Mouse (Mus musculus) testis, adult 2 months (tissue): ENCODE measurements around the gene Mcrip1. TPM values are rescaled to one million over a fixed set of nuclear protein-coding genes. Genes with fewer than 3 reads are reported as not detected.
"Not testable (repeated sequence)": the region's sequence is repeated elsewhere in the genome, so short reads cannot be mapped to it uniquely, and the experiment has no call there.

ENCODE experiments used
- H3K27ac ChIP-seq: fragments of 200-500 bp; 2 replicates; pipeline ENCODE4 v1.5.1; 2012; ENCODE audit warnings: low read depth, low read length; ENCODE audit not compliant: control insufficient read depth, insufficient read depth
- H3K27me3 ChIP-seq: fragments of 200-500 bp; 2 replicates; pipeline ENCODE4 v1.6.1; 2012; ENCODE audit warnings: mild to moderate bottlenecking, low read length, moderate library complexity; ENCODE audit not compliant: control insufficient read depth, insufficient read depth
- H3K36me3 ChIP-seq: fragments of 200-500 bp; 2 replicates; pipeline ENCODE4 v1.6.1; 2012; ENCODE audit warnings: mild to moderate bottlenecking, low read length; ENCODE audit not compliant: control insufficient read depth, insufficient read depth
- H3K4me1 ChIP-seq: fragments of 200-500 bp; 2 replicates; pipeline ENCODE4 v1.6.1; 2012; ENCODE audit warnings: low read length; ENCODE audit not compliant: control insufficient read depth, insufficient read depth
- H3K4me3 ChIP-seq: fragments of 200-500 bp; 2 replicates; pipeline ENCODE4 v1.5.1; 2012; ENCODE audit warnings: low read depth, mild to moderate bottlenecking, low read length, moderate library complexity, mixed read lengths; ENCODE audit not compliant: control insufficient read depth
- CTCF ChIP-seq: fragments of 200-500 bp; IDR thresholded peaks from 2 replicates; pipeline ENCODE4 v1.5.1; 2012; ENCODE audit warnings: low read depth, mild to moderate bottlenecking, inconsistent platforms, low read length, moderate library complexity; ENCODE audit not compliant: control insufficient read depth, insufficient read depth, insufficient replicate concordance
- POLR2A ChIP-seq: fragments of 200-500 bp; IDR thresholded peaks from 2 replicates; pipeline ENCODE4 v1.6.1; 2012; ENCODE audit warnings: low read depth, mild to moderate bottlenecking, inconsistent platforms, low read length, moderate library complexity; ENCODE audit not compliant: control insufficient read depth
- polyA plus RNA-seq: library from polyadenylated mRNA; depleted of rRNA; stranded (reverse); fragments of >200 nt; gene quantifications from 2 replicates; pipeline ENCODE4 v1.2.3, GENCODE M21; 2012

Mcrip1 gene
- polyA plus RNA-seq, 1 experiment, result 196 TPM

DNA sequence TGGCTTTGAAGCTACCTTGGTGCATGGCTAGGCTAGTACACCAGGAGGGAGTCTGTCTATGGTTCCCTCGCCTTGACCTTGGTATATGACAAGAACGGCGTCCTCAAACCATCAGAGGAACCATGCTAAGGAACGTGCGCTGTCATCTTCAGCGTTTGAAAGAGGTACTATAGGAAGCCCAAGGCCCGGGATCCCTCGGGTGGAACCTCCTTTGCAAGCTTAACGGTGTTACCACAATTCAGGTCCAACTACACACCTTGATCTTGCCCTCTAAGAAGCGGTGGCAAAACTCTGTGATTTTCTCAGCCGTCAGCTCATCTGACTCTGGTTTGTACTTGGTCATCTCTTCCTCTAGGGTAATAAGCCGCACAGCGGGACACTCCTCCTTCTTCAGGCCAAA is 13.4 kb upstream of the Mcrip1 start:
- Histone ChIP-seq H3K4me3 (no peak overlapping the region), H3K36me3 (peaks cover 4% of the 10 kb centered on the region), H3K27me3 (no peaks in the 10 kb centered on the region), H3K27ac (no peak overlapping the region), H3K4me1 (no peaks in the 10 kb centered on the region)
- no peak for TF ChIP-seq CTCF
- no peak for TF ChIP-seq POLR2A

DNA sequence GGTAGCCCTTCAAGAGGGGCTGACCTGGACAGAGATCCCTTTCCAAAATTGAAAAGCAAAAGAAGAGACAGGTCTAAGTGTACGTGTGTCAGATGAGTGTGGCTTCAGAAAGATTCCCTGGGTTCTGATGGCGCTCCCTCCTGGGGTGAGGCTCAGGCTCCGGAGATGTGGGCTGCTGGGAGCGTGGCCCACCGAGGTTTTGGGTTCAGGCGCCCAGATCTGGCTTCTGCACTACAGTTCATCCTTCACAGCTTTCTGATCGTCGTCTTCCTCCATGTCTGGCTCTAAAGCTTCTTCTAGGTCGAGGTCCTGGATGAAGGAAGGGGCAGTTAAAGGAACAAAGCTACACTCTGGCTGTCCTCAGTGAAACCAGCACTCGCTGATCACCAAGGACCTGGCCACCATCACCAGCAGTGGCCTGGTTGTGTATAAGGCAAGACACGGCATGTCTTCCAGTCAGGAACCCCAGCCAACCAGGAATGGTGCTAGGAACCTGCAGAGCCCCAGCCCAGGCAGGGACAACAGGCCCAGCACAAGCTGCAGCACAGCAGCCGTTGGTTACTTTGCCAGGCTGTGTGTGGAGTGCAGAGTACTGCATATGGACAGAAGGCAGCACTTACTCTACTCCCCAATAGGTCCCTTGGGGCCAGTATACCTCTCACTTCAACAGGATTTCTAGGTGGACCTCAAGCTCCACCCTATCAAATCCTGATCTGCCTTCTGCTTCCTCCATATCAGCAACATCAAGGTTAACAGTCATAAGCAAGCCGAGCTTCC is 11.6 kb upstream of the Mcrip1 start:
- TF ChIP-seq CTCF (no peak), POLR2A (no peak)
- Histone ChIP-seq H3K27ac (no peak overlapping the region), H3K27me3 (no peaks in the 10 kb centered on the region), H3K36me3 (peaks cover 4% of the 10 kb centered on the region), H3K4me3 (no peak overlapping the region), H3K4me1 (no peaks in the 10 kb centered on the region)

DNA sequence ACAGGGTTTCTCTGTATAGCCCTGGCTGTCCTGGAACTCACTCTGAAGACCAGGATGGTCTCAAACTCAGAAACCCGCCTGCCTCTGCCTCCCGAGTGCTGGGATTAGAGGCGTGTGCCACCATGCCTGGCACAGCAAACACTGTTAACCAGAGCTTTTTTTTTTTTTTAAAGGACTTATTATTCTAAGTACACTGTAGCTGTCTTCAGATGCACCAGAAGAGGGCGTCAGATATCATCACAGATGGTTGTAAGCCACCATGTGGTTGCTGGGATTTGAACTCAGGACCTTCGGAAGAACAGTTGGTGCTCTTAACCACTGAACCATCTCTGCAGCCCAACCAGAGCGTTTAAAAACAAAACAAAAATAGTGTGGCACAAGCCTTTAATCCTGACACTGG is 9.3 kb upstream of the Mcrip1 start:
- not testable (repeated sequence) for H3K4me3 ChIP-seq, H3K36me3 ChIP-seq, H3K27me3 ChIP-seq, H3K27ac ChIP-seq, H3K4me1 ChIP-seq

DNA sequence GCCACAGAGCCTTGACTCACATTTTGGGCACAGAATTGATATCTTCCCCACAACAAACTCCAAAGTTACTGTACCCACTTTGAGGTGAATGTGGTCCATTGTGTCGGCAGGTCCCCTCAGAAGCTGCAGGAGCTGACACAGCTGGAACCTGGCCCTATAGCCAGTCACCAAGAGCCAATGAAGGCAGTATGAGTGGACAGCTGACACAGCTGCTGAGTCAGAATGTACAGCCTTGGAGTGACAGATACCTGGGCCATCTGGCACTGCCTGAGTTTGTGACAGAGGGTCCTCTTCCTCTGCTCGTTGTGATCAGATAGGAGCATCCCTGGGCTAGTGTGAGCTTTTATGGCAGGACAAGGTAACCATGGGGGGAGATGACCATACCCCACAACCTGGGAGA is 5.7 kb upstream of the Mcrip1 start:
- TF ChIP-seq POLR2A (no peak), CTCF (no peak)
- Histone ChIP-seq H3K36me3 (no peaks in the 10 kb centered on the region), H3K27me3 (no peaks in the 10 kb centered on the region), H3K27ac (no peak overlapping the region), H3K4me1 (peaks cover 4% of the 10 kb centered on the region; the same call in 1 of the 2 replicates), H3K4me3 (no peak overlapping the region)

DNA sequence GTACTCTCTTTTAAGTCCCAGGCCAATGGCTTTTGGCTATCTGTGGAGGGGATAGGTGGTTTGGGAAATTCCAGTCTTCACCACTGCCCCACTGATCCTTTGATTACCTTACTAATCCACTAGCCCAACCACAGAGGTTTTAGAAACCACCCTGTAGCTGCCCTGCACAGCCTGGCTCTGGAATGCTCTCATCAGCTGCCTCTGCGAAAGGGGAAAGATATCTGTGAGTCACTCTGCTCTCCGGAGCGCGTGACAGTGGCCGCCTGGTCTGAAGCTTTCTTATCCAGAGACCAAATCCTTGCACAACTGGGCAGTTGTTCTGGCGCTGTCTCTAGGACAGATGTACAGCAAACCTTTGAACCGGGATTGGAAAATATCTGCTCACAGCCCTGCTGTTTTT is 5.3 kb upstream of the Mcrip1 start:
- no peak for TF ChIP-seq POLR2A
- no peak for TF ChIP-seq CTCF
- Histone ChIP-seq H3K27ac (no peak overlapping the region), H3K4me1 (peaks cover 7% of the 10 kb centered on the region), H3K4me3 (no peak overlapping the region), H3K36me3 (no peaks in the 10 kb centered on the region), H3K27me3 (no peaks in the 10 kb centered on the region)

DNA sequence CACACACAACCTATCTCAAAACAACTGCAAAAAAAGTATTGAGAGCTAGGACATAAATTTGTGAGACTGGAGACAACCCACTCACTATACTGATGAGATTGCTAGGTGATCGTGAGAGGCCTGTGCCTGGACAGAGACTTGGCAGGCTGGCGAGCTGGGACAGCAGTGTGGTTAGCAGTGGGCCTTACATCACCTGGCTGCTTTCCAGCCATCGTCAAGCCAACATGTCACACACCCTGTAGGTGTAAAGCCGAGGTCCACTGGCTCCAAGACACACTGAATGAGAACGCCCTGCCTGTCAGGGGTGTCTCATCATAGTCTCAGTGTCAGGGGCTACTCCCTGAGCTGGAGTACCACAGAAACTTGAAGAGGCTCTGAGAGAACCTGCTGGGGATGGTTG is 3.2 kb upstream of the Mcrip1 start:
- Histone ChIP-seq H3K4me3 (no peak overlapping the region), H3K27me3 (no peaks in the 10 kb centered on the region), H3K27ac (no peak overlapping the region), H3K36me3 (no peaks in the 10 kb centered on the region), H3K4me1 (peaks cover 14% of the 10 kb centered on the region)
- TF ChIP-seq POLR2A, result no peak
- no peak for TF ChIP-seq CTCF

DNA sequence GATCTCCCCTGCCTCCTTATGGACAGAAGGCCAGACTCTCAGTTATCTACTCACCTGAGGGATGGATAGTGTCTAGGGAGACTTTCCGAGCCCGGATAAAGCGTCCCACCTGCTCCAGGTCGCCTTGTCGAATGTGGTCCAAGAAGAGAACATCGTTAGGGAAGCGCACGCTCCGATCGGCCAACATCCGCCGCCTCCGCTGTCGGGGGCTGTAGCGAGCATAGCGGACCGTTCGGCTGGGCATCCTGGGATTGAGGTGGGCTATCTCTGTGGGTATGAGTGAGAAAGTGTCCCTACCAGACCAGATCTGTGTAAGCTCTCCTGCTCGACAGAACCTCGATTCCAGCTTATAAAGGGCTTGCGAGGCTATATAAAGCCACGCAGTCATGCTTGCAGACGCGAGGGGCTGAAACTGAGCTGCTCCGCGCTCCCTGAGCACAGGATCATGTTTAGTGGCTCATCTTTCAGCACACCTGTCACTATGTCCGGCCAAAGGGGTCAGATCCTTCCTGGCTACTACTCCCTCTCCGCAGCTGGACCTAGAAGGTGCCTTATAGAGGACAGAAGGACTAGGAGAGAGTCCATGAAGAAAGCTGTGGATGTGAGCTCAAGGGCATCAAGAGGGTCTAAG is 1.4 kb upstream of the Mcrip1 start, which contains the start of gene Ppp1r27:
Gene Ppp1r27, minus strand, starts transcription at position 323 of the 631 bp plus-strand sequence.
- Histone ChIP-seq H3K27ac (peak within 1 kb of the TSS; percentile 77), H3K27me3 (no peaks in the 10 kb centered on the region), H3K36me3 (no peaks in the 10 kb centered on the region), H3K4me1 (peaks cover 14% of the 10 kb centered on the region), H3K4me3 (peak within 1 kb of the TSS; percentile 98)
- TF ChIP-seq CTCF (no peak), POLR2A (peak; percentile 52; the same call in 1 of the 2 replicates)
